Mouse (Mus musculus) embryonic fibroblast, embryonic 13.5 days (primary cell): ENCODE measurements at regions not wholly inside any gene's neighbourhood (a gene's known extent, or its start where the extent isn't known, plus 50 kb on each side); places are given as distances from the start of the nearest gene placed in this dataset.
"Not testable (repeated sequence)": the region's sequence is repeated elsewhere in the genome, so short reads cannot be mapped to it uniquely, and the experiment has no call there.

Source experiments
- H3K27ac ChIP-seq: 2 replicates; pipeline ENCODE4 v1.5.1; 2012; ENCODE audit warnings: low read length, control low read depth, inconsistent platforms; ENCODE audit not compliant: insufficient read depth
- H3K4me1 ChIP-seq: 2 replicates; pipeline ENCODE4 v1.6.1; 2011; ENCODE audit warnings: low read length; ENCODE audit not compliant: control insufficient read depth, insufficient read depth
- H3K4me3 ChIP-seq: 2 replicates; pipeline ENCODE4 v1.5.1; 2011; ENCODE audit warnings: mild to moderate bottlenecking, control low read depth, low read length; ENCODE audit not compliant: insufficient read depth
- CTCF ChIP-seq: IDR thresholded peaks from 2 replicates; pipeline ENCODE4 v1.5.1; 2011; ENCODE audit warnings: mild to moderate bottlenecking, control low read depth, low read length, moderate library complexity, borderline replicate concordance; ENCODE audit not compliant: insufficient read depth
- POLR2A ChIP-seq: IDR thresholded peaks from 2 replicates; pipeline ENCODE4 v1.6.1; 2011; ENCODE audit warnings: low read depth, mild to moderate bottlenecking, control low read depth, low read length, moderate library complexity

- H3K4me3 ChIP-seq, H3K4me1 ChIP-seq, H3K27ac ChIP-seq: not testable (repeated sequence)
Measured at GRCm38 (mm10) chr8:54239106-54239505, 161.7 kb downstream of the Vegfc start.

GRCm38 (mm10) chr8:54255434-54255833, 178.0 kb downstream of the Vegfc start:
- no peak overlapping the region for H3K27ac ChIP-seq
- TF ChIP-seq CTCF = no peak
- TF ChIP-seq POLR2A = no peak
- H3K4me1 ChIP-seq = no peaks in the 10 kb centered on the region
- no peak overlapping the region for H3K4me3 ChIP-seq

- no peak for TF ChIP-seq CTCF
- TF ChIP-seq POLR2A = no peak
- Histone ChIP-seq H3K27ac (no peak overlapping the region), H3K4me3 (no peak overlapping the region), H3K4me1 (peaks cover 5% of the 10 kb centered on the region; the same call in 1 of the 2 replicates)
Measured at GRCm38 (mm10) chr8:54270110-54270509, 192.7 kb downstream of the Vegfc start.

GRCm38 (mm10) chr8:54273080-54273479, 195.7 kb downstream of the Vegfc start:
- TF ChIP-seq CTCF = no peak
- TF ChIP-seq POLR2A = no peak
- Histone ChIP-seq H3K4me3 (no peak overlapping the region), H3K4me1 (peaks cover 5% of the 10 kb centered on the region; the same call in 1 of the 2 replicates), H3K27ac (0 out of 2 replicates have a peak overlapping the region, but pooled peaks have one; percentile 40)

- TF ChIP-seq CTCF = no peak
- TF ChIP-seq POLR2A = no peak
- Histone ChIP-seq H3K4me1 (peaks cover 5% of the 10 kb centered on the region; the same call in 1 of the 2 replicates), H3K4me3 (no peak overlapping the region), H3K27ac (peak overlapping the region; percentile 41)
Measured at GRCm38 (mm10) chr8:54275487-54275886, 198.1 kb downstream of the Vegfc start.
